Mouse (Mus musculus) neural tube, embryonic 14.5 days (tissue): ENCODE data around the gene Bcor. TPM values are rescaled to one million over a fixed set of nuclear protein-coding genes. Genes with fewer than 3 reads are reported as not detected.

ENCODE experiments used
- ATAC-seq: fragments of 200-750 bp; cut with Nextera tagmentation; 2 replicates; pipeline ENCODE4 v1.8.0; 2017; ENCODE audit warnings: low read depth, mild to moderate bottlenecking, moderate TSS enrichment, moderate library complexity
- H3K27ac ChIP-seq: fragments of 300-500 bp; sonication (generic); 2 replicates; pipeline ENCODE4 v1.5.1; 2014; ENCODE audit warnings: low read depth, mild to moderate bottlenecking, control low read depth, low read length, moderate library complexity, mixed read lengths
- H3K27me3 ChIP-seq: fragments of 300-500 bp; sonication (generic); 2 replicates; pipeline ENCODE4 v1.6.1; 2014; ENCODE audit warnings: low read length; ENCODE audit not compliant: control insufficient read depth, insufficient read depth
- H3K36me3 ChIP-seq: fragments of 300-500 bp; sonication (generic); 2 replicates; pipeline ENCODE4 v1.6.1; 2014; ENCODE audit warnings: low read length, mixed read lengths; ENCODE audit not compliant: control insufficient read depth, insufficient read depth
- H3K4me1 ChIP-seq: fragments of 300-500 bp; sonication (generic); 2 replicates; pipeline ENCODE4 v1.6.1; 2014; ENCODE audit warnings: low read length; ENCODE audit not compliant: control insufficient read depth, insufficient read depth
- H3K4me2 ChIP-seq: fragments of 300-500 bp; sonication (generic); 2 replicates; pipeline ENCODE4 v1.6.1; 2014; ENCODE audit warnings: mild to moderate bottlenecking, low read depth, low read length, control low read depth
- H3K4me3 ChIP-seq: fragments of 300-500 bp; sonication (generic); 2 replicates; pipeline ENCODE4 v1.5.1; 2014; ENCODE audit warnings: low read depth, low read length, control low read depth, mixed read lengths
- H3K9ac ChIP-seq: fragments of 300-500 bp; sonication (generic); replicated peaks from 2 replicates; pipeline ENCODE4 v1.6.1; 2014; ENCODE audit warnings: low read depth, mild to moderate bottlenecking, control low read depth, low read length, mixed read lengths
- H3K9me3 ChIP-seq: fragments of 300-500 bp; sonication (generic); 2 replicates; pipeline ENCODE4 v1.6.1; 2016; ENCODE audit warnings: low read length; ENCODE audit not compliant: control insufficient read depth
- WGBS: fragments of 180-500 bp; shearing (Covaris S2); extraction: QIAGEN DNeasy Blood & Tissue Kit; methylation state at CpG from one replicate; pipeline ENCODE4 v1.1.7; 2014; 5-methylcytosine and 5-hydroxymethylcytosine counted together
- polyA plus RNA-seq: library from polyadenylated mRNA; unstranded; fragments of >200 nt; fragmentation: Nextera tagmentation; extraction: Ambion mirVana; gene quantifications from 2 replicates; pipeline ENCODE4 v1.2.1, GENCODE M21; 2014

Bcor gene
- polyA plus RNA-seq: 17.9 and 21.1 TPM in 2 replicates

DNA sequence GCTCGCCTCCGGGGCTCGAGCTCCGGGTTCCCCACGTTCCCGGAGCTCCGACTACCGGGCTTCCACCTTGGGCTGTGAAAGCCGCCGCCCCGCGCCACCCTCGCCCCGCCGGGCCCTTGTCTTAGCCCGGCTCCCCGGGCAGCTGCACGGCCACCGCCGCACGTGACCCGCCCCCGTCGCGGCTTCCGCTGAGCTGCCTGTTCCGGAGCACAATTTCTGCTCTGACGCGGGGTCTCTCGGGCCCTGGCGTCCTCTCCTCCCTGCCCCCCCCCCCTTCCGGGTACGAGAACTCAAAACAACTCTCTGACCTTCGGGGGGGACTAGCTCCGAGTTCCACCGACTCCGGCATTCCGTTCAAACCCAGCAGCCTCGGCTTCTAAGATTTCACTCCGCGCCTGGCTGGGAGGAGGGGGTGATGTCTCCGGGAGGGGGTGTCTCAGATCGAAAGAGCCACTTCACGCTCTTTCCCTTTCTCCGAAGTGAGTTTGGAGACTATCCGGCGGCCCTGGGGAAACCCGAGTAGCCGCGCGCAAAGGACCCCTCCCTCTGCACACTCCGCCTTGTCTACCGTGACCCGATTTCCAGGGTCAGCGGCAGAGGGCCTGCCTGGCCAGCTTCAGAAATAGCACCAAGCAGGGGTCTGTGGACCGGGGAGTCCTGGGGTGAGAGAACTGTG, at the start of gene Bcor:
Gene Bcor (minus strand): TSS at position 375 of the 676 bp plus-strand sequence.
- H3K9ac ChIP-seq: peak within 1 kb of the TSS; percentile 62
- peak within 1 kb of the TSS; percentile 39 for H3K4me3 ChIP-seq
- WGBS: 6% methylated on average over 51 of the region's 56 CpGs
- no peaks in the 10 kb centered on the region for H3K9me3 ChIP-seq
- H3K36me3 ChIP-seq: no peaks in the 10 kb centered on the region
- peak; percentile 21; the same call in 1 of the 2 replicates for ATAC-seq
- H3K27ac ChIP-seq: peak within 1 kb of the TSS; percentile 34; the same call in 1 of the 2 replicates
- H3K27me3 ChIP-seq: peaks cover 5% of the 10 kb centered on the region; the same call in 1 of the 2 replicates
- H3K4me1 ChIP-seq: no peaks in the 10 kb centered on the region; the same call in 1 of the 2 replicates
- H3K4me2 ChIP-seq: peak within 1 kb of the TSS; percentile 53

DNA sequence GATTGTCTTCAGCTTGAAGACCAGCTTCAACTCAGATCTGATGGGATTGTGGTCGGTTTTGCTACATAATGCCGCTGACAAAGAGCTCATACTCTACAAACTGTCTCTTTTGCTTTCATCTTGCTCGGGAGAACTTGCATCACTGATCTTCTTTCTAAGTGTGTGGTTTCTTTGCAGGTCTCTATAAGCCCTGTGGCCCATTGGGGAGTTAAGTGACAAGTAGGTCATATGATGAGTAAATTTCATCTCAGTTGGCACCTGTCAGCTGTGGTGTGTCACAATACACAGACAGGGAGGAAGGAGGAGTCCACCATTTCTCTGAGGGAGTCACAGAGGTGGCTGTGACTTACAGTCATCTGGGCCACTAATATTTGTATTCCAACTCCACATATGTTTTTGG, 42.8 kb upstream of the Bcor start:
- no peaks in the 10 kb centered on the region for H3K4me1 ChIP-seq
- no peak for ATAC-seq
- no peak overlapping the region for H3K4me3 ChIP-seq
- H3K9ac ChIP-seq: no peak overlapping the region
- 92% methylated on average over 3 of the region's 3 CpGs for WGBS
- H3K4me2 ChIP-seq: no peak overlapping the region
- no peaks in the 10 kb centered on the region for H3K27me3 ChIP-seq
- H3K27ac ChIP-seq: no peak overlapping the region
- no peaks in the 10 kb centered on the region for H3K36me3 ChIP-seq
- no peaks in the 10 kb centered on the region for H3K9me3 ChIP-seq

DNA sequence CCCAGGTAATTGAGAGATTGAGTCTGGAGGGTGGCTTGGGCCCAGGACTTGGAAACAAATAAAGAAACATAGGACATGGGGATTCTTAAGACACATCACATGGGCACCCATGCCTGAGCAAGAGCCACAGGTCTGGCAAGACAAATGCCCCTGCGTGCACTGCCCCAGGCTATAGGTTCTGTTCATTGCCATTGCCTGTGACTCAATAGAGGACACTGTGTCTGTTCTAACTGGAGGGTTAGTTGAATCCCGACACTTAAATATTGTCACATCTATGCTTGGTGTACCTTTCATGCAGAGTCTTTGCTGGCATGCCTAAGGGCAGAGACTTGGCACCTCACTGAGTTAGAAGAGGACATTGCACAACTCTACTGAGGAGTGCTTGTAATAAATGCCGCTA, 41.0 kb upstream of the Bcor start:
- no peak overlapping the region for H3K4me3 ChIP-seq
- H3K27ac ChIP-seq: no peak overlapping the region
- no peak overlapping the region for H3K9ac ChIP-seq
- no peaks in the 10 kb centered on the region for H3K9me3 ChIP-seq
- no peak for ATAC-seq
- no peaks in the 10 kb centered on the region for H3K36me3 ChIP-seq
- H3K4me1 ChIP-seq: no peaks in the 10 kb centered on the region
- H3K4me2 ChIP-seq: no peak overlapping the region
- H3K27me3 ChIP-seq: no peaks in the 10 kb centered on the region
- 91% methylated on average over 3 of the region's 3 CpGs for WGBS

DNA sequence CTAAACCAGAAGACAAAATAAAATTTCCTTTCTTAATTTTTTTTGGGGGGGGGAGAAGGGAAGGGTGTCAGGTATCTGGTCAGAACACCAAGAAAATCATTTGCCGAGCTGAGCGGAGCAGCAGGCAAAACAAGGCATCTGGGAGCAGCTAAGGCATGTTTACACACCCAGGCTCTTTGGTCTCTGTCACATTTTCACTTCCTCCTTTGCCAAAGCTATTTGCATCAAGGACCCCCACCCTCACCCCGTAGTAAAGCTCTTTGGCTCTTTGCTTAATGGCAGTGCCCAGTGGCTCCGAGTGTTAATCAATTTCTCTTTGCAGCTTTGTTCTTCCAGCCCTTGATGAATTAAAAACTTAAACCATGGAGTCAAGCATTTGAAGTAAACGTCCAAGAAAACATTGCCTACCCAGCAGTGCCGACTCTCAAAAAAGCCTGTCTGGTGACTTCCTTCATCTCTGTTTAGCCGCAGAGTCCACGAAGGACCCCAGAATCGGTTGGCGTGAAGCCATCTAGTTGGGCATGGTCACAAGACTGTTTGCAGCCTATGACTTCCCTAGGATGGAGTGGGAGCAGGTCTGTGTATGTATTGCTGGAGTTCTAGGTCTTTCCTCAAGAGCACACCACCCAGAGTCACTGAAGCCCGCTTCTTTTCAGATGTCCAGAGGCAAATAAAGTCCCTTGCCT, 35.2 kb upstream of the Bcor start:
- Histone ChIP-seq H3K4me1 (no peaks in the 10 kb centered on the region), H3K4me3 (no peak overlapping the region), H3K4me2 (no peak overlapping the region), H3K9me3 (no peaks in the 10 kb centered on the region), H3K9ac (no peak overlapping the region), H3K27ac (no peak overlapping the region), H3K36me3 (no peaks in the 10 kb centered on the region), H3K27me3 (no peaks in the 10 kb centered on the region)
- ATAC-seq: no peak
- WGBS: 57% methylated on average over 11 of the region's 11 CpGs

DNA sequence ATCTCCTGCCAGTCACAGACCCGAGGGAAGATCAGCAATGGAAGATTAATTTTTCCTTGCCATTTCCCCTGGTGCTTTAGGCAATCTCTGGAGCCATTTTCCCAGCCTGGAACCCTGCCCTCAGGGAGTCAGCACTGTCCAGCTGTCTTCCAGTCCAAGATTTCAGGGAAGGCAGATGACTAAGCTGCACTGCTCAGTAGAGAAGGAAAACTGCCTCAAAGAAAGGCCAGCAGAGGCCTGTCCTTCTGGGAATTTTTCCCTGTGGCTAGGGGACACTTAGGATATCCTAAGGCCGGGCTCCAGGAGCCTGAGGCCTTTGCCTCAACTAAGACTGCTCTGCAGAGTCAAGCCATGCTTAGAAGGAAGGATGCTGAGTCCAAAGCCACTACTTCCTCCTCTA, 32.2 kb upstream of the Bcor start:
- H3K9ac ChIP-seq: no peak overlapping the region
- no peaks in the 10 kb centered on the region for H3K36me3 ChIP-seq
- H3K27me3 ChIP-seq: no peaks in the 10 kb centered on the region
- no peak overlapping the region for H3K4me3 ChIP-seq
- 83% methylated on average over 2 of the region's 2 CpGs for WGBS
- H3K9me3 ChIP-seq: no peaks in the 10 kb centered on the region
- no peak overlapping the region for H3K27ac ChIP-seq
- H3K4me1 ChIP-seq: no peaks in the 10 kb centered on the region
- H3K4me2 ChIP-seq: no peak overlapping the region
- ATAC-seq: no peak

DNA sequence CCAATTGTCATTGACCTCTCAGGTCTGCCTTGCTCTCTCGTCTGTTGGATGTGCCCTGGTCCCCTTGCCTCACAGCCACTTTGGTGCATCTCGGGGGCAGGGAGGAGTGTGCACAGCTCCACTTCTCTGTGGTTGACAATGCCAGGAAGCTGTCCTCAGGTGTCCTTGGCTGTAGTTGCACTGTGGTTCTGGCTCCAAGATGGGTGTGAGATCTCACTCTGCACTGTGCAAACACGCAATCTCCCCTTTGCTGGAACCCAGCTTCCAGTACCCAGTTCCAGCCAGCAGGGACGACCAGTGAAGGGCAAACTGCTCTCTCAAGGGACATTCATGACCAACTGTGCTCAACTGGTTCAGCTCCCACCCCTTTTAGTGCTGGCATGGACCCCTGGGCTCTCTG, 29.4 kb upstream of the Bcor start:
- H3K4me1 ChIP-seq: no peaks in the 10 kb centered on the region
- no peak overlapping the region for H3K9ac ChIP-seq
- no peaks in the 10 kb centered on the region for H3K9me3 ChIP-seq
- H3K36me3 ChIP-seq: no peaks in the 10 kb centered on the region
- no peak overlapping the region for H3K27ac ChIP-seq
- no peak for ATAC-seq
- H3K4me3 ChIP-seq: no peak overlapping the region
- no peaks in the 10 kb centered on the region for H3K27me3 ChIP-seq
- WGBS: 85% methylated on average over 4 of the region's 4 CpGs
- H3K4me2 ChIP-seq: no peak overlapping the region

DNA sequence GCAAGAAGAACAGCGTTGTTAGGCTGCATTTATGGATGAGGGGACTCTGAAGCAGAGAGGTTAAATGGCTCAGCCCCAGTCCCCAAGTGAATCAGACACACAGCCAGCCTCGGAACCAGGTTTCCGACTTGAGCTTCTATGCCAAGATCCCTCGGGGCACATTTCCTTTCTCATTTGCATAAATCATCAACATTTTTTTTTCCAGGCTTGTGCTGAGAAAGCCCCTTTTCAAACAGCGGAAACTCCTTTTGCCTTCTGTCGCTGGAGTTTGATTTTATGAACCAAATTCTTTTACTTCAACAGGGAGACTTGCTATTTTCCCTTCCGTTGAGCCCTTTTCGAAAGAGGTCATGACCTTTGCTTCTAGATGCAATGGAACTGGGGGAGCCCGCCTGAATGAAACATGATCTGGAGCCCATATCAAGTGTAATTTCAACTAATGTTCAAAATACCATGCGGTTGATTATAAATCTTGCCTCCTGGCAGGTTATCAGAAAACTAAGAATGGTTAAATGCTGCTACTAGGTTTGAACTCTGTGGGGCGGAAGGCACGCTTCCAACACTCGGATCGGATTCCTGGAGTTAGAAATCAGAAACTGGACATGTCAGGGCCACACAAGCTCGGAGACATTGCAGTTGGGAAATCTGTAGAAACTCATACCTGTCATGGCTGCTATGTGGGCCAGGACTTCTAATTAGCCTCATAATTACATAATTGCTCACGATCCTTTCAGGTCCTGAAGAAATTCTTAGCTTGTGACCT, 15.2 kb upstream of the Bcor start:
- Histone ChIP-seq H3K4me3 (no peak overlapping the region), H3K27ac (no peak overlapping the region), H3K27me3 (no peaks in the 10 kb centered on the region), H3K9me3 (no peaks in the 10 kb centered on the region), H3K36me3 (no peaks in the 10 kb centered on the region), H3K9ac (no peak overlapping the region), H3K4me2 (no peak overlapping the region), H3K4me1 (peaks cover 4% of the 10 kb centered on the region; the same call in 1 of the 2 replicates)
- no peak for ATAC-seq
- 35% methylated on average over 16 of the region's 16 CpGs for WGBS

DNA sequence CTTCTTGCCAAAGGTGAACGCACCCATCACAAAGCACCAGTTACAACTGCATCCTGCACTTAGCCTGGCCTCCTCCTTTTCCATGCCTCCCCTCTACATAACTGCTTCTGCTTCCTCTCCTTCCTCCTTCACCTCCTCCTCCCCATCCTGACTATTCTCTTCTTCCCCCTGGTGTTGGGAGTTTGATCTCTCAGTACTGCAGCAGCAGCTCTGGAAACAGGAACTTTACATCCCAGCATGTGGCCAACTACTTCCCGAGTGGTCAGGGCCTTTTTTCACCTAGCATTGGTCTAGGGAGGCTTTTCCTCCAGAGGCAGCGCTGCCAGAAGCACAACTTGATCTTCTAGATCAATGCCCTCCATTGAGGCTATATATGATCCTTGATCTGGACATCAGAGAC, 10.0 kb upstream of the Bcor start:
- Histone ChIP-seq H3K36me3 (no peaks in the 10 kb centered on the region), H3K27me3 (no peaks in the 10 kb centered on the region), H3K9ac (no peak overlapping the region), H3K9me3 (no peaks in the 10 kb centered on the region), H3K4me3 (no peak overlapping the region), H3K27ac (no peak overlapping the region), H3K4me2 (no peak overlapping the region), H3K4me1 (peaks cover 4% of the 10 kb centered on the region; the same call in 1 of the 2 replicates)
- WGBS: 34% methylated on average over 3 of the region's 3 CpGs
- ATAC-seq: no peak
